Mouse (Mus musculus): ENCODE measurements around the gene F13b. TPM values are rescaled to one million over a fixed set of nuclear protein-coding genes. Genes with fewer than 3 reads are reported as not detected.
A peak's percentile ranks its signal among the peaks of the same experiment; 100 is the strongest.

F13b gene
- polyA plus RNA-seq (2014; fragmentation: Nextera tagmentation; extraction: Ambion mirVana): not detected in 2 replicates

DNA sequence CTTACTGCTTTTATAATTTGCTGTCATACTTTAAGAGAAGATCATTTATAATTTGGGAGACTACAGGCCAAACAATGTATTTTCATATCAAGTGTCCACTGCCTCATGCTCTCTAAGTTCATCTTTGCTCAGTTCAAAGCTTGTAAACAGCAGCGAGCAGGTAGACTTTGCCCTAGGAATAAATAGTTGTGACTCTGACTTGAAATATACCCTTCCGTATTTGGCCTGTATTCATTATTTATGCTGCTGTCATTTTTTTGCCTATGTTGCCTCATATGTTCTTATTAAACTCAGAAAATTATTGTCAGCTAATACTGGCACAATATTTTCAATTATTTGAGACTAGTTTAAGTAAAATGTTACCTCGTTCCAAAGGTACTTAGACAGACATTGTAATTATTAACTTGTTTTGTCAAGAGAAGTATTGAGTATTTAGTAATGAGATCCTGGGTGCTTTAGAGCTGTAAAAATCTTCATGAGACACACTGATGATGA, at the start of gene F13b:
TSS of gene F13b (plus strand) at position 445 of the 495 bp plus-strand sequence.
- Histone ChIP-seq H3K27me3 (ENCODE audit: control insufficient read depth, insufficient read depth, low read length) (no peaks in the 10 kb centered on the region), H3K4me2 (replicated peaks) (no peak within 1 kb of the TSS), H3K4me3 (replicated peaks; ENCODE audit: low read length) (no peak within 1 kb of the TSS), H3K36me3 (replicated peaks; ENCODE audit: control insufficient read depth, insufficient read depth) (no peaks in the 10 kb centered on the region), H3K9me3 (ENCODE audit: control insufficient read depth, low read length) (no peaks in the 10 kb centered on the region), H3K4me1 (replicated peaks; ENCODE audit: control insufficient read depth, insufficient read depth, low read length) (no peaks in the 10 kb centered on the region), H3K9ac (no peak within 1 kb of the TSS), H3K27ac (no peak within 1 kb of the TSS)
- no peak for ATAC-seq (ENCODE audit: low FRiP score)
- 90% methylated on average over 3 of the region's 3 CpGs for WGBS
- no peak for DNase-seq (ENCODE audit: low spot score)

DNA sequence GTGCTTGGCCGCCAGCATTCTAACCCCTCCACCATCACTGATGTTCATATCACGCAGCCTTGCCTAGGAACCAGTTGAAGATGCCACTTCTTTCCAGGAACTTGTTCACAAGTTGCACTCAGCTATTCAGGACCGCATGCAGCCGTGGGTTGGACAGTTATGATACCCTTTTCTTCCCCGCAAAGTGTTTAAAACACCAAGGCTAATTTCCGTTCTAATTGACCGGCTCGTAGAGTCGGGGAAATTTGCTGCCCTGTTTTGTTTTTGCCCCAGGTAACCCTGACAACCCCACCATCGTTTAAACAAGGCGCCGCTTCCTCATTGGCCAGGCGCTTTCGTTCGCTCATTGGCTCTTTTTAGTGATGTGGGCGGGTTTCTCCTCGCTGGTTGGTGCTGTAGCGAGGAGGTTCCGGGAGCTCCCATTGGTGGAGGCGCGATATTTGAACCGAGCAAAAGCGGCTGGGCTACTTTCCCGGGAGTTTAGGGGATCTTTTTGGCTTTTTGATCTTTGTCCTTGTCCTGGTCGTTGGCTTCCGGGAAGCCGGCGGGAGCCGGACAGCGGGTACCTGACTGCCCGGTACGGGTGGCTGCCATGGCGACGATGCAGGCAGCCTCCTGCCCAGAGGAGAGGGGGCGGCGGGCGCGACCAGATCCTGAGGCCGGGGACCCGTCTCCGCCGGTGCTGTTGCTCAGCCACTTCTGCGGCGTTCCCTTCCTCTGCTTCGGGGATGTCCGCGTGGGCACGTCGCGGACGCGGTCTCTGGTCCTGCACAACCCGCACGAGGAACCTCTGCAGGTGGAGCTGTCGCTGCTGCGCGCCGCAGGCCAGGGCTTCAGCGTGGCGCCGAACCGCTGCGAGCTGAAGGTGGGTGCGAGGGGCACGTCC, 46.9 kb upstream of the F13b start, which contains the start of gene Aspm:
TSS of gene Aspm (plus strand) at position 433 of the 886 bp plus-strand sequence.
- peak within 1 kb of the TSS; percentile 95 for H3K4me2 ChIP-seq (replicated peaks)

DNA sequence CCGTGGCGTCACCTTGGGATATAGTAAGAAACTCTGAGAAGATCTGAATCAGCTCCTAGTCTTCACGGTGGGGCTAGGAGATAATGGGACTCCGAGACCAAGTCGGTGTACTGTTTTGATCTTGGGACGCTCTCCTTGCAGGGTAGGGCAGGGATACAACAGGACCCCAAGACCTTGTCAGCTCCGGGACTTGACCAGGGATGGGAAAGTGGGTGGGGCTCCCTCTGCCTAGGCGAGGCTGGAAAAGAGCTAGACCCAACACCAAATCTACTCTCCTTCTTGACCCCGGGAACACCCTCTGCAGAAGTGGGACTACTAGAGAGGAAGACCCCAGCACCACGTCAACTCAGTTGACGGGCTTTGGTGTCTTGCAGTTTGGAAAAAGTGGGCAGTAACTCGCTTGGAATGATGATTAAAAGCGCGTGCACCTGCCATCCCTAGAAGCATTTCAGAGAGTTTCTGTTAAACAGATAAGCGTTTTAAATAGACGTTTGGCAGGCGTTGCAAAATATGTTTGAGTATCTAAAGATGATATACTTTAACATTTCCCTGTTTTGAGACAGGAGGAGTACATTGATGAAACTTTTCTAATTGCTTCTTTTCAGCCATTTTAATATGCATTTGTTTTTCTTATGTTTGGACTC, 46.2 kb upstream of the F13b start:
- peaks cover 9% of the 10 kb centered on the region; the same call in 1 of the 2 replicates for H3K4me1 ChIP-seq (replicated peaks; ENCODE audit: control insufficient read depth, insufficient read depth, low read length)
- ATAC-seq (ENCODE audit: low FRiP score) (peak; percentile 38), DNase-seq (ENCODE audit: low spot score) (no peak)
- H3K4me2 ChIP-seq (replicated peaks): peak overlapping the region; percentile 95
- WGBS: 3% methylated on average over 17 of the region's 17 CpGs
- peak overlapping the region; percentile 58 for H3K9ac ChIP-seq
- H3K9me3 ChIP-seq (ENCODE audit: control insufficient read depth, low read length): no peaks in the 10 kb centered on the region
- H3K4me3 ChIP-seq (replicated peaks; ENCODE audit: low read length): peak overlapping the region; percentile 71
- 0 out of 2 replicates have a peak, but pooled peaks cover 5% of the 10 kb centered on the region for H3K36me3 ChIP-seq (replicated peaks; ENCODE audit: control insufficient read depth, insufficient read depth)
- H3K27me3 ChIP-seq (ENCODE audit: control insufficient read depth, insufficient read depth, low read length): no peaks in the 10 kb centered on the region
- no peak overlapping the region for H3K27ac ChIP-seq

More for the DNA sequence above, 46.9 kb upstream of the F13b start, which contains the start of gene Aspm:
- H3K36me3 ChIP-seq (replicated peaks; ENCODE audit: control insufficient read depth, insufficient read depth): 0 out of 2 replicates have a peak, but pooled peaks cover 5% of the 10 kb centered on the region
- H3K9ac ChIP-seq: peak within 1 kb of the TSS; percentile 58
- peak within 1 kb of the TSS; percentile 71 for H3K4me3 ChIP-seq (replicated peaks; ENCODE audit: low read length)
- WGBS: under 1% methylated on average over 61 of the region's 65 CpGs
- H3K9me3 ChIP-seq (ENCODE audit: control insufficient read depth, low read length): no peaks in the 10 kb centered on the region
- H3K27me3 ChIP-seq (ENCODE audit: control insufficient read depth, insufficient read depth, low read length): no peaks in the 10 kb centered on the region
- ATAC-seq (ENCODE audit: low FRiP score) (peak; percentile 99), DNase-seq (ENCODE audit: low spot score) (peak; percentile 91)
- peaks cover 9% of the 10 kb centered on the region; the same call in 1 of the 2 replicates for H3K4me1 ChIP-seq (replicated peaks; ENCODE audit: control insufficient read depth, insufficient read depth, low read length)
- H3K27ac ChIP-seq: no peak within 1 kb of the TSS

DNA sequence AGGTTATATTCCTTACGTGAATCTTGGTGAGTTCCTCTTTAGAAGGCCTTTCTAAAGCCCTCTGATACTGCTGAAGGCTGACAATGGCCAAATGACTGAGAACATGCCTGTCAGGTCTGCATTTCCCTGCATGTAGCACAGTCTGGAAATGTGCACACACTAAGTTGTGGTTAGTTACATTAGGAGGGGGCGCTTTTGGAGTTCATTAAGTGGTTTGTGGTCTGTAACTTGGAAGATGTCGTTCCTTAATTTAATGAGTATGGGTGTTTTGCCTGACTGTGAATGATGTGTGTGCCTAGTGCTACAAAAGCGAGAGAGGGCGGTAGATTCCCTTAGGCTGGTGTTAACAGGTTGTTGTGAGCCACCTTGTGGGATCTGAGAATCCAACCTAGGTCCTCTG, 40.7 kb upstream of the F13b start:
- Histone ChIP-seq H3K36me3 (replicated peaks; ENCODE audit: control insufficient read depth, insufficient read depth) (no peaks in the 10 kb centered on the region), H3K9ac (no peak overlapping the region), H3K27ac (no peak overlapping the region), H3K27me3 (ENCODE audit: control insufficient read depth, insufficient read depth, low read length) (no peaks in the 10 kb centered on the region), H3K9me3 (ENCODE audit: control insufficient read depth, low read length) (no peaks in the 10 kb centered on the region), H3K4me2 (replicated peaks) (no peak overlapping the region), H3K4me3 (replicated peaks; ENCODE audit: low read length) (no peak overlapping the region), H3K4me1 (replicated peaks; ENCODE audit: control insufficient read depth, insufficient read depth, low read length) (no peaks in the 10 kb centered on the region)
- 79% methylated on average over 5 of the region's 5 CpGs for WGBS
- no peak for ATAC-seq (ENCODE audit: low FRiP score)
- DNase-seq (ENCODE audit: low spot score): no peak

DNA sequence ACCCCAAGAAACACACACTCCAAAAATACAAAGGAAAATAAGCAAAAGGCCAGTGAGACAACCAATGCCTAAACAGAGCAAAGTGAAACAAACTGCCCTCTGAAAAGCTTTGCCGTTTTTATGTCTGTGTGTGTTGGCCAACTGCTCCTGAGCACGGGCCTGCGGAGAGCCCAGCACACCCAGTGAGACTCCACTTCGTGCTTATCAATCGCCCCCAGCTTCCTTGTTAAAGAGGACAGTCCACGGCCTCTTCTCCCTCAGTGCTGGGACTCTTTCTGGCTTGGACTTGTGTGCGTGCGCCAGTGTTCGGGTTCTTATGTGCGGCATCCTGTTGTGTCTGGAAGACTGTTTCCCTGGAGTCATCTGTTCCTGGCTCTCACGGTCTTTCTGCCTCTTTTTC, 35.6 kb upstream of the F13b start:
- ATAC-seq (ENCODE audit: low FRiP score): no peak
- 91% methylated on average over 11 of the region's 11 CpGs for WGBS
- DNase-seq (ENCODE audit: low spot score): no peak

DNA sequence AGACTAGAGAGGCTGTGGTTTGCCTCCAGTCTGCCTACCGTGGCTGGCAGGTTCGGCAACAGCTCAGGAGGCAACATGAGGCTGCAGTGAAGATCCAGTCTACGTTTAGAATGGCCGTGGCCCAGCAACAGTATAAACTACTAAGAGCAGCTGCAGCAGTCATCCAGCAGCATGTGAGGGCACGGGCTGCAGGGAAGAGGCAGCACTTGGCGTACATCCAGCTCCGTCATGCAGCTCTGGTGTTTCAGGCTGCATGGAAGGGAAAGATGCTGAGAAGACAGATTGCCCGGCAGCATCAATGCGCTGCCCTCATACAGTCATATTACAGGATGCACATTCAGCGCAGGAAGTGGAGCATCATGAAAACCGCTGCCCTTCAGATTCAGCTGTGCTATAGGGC, 22.6 kb upstream of the F13b start:
- Histone ChIP-seq H3K9me3 (ENCODE audit: control insufficient read depth, low read length) (no peaks in the 10 kb centered on the region), H3K9ac (no peak overlapping the region), H3K4me2 (replicated peaks) (no peak overlapping the region), H3K4me1 (replicated peaks; ENCODE audit: control insufficient read depth, insufficient read depth, low read length) (no peaks in the 10 kb centered on the region), H3K4me3 (replicated peaks; ENCODE audit: low read length) (no peak overlapping the region), H3K36me3 (replicated peaks; ENCODE audit: control insufficient read depth, insufficient read depth) (peaks cover 11% of the 10 kb centered on the region), H3K27ac (no peak overlapping the region), H3K27me3 (ENCODE audit: control insufficient read depth, insufficient read depth, low read length) (no peaks in the 10 kb centered on the region)
- no peak for ATAC-seq (ENCODE audit: low FRiP score)
- peak; percentile 27 for DNase-seq (ENCODE audit: low spot score)
- WGBS: 89% methylated on average over 11 of the region's 11 CpGs

More for the DNA sequence above, 35.6 kb upstream of the F13b start:
- Histone ChIP-seq H3K9me3 (ENCODE audit: control insufficient read depth, low read length) (no peaks in the 10 kb centered on the region), H3K4me1 (replicated peaks; ENCODE audit: control insufficient read depth, insufficient read depth, low read length) (no peaks in the 10 kb centered on the region), H3K4me3 (replicated peaks; ENCODE audit: low read length) (no peak overlapping the region), H3K27ac (no peak overlapping the region), H3K36me3 (replicated peaks; ENCODE audit: control insufficient read depth, insufficient read depth) (0 out of 2 replicates have a peak, but pooled peaks cover 3% of the 10 kb centered on the region), H3K27me3 (ENCODE audit: control insufficient read depth, insufficient read depth, low read length) (no peaks in the 10 kb centered on the region), H3K4me2 (replicated peaks) (no peak overlapping the region), H3K9ac (no peak overlapping the region)

DNA sequence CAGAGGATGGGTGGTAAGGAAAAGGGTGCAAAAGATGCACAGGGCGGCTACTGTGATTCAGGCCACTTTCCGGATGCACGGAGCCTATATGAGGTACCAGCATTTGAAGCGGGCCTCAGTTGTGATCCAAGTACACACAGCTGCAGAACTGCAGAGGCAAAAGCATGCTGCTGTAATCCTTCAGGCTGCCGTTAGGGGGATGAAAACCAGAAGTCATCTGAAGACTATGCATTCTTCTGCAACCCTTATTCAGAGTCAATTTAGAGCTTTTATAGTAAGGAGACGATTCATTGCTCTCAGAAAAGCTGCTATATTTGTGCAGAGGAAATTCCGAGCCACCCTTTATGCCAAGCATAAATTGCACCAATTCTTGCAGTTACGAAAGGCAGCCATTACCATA, 21.3 kb upstream of the F13b start:
- Histone ChIP-seq H3K27ac (no peak overlapping the region), H3K4me3 (replicated peaks; ENCODE audit: low read length) (no peak overlapping the region), H3K4me1 (replicated peaks; ENCODE audit: control insufficient read depth, insufficient read depth, low read length) (no peaks in the 10 kb centered on the region), H3K9me3 (ENCODE audit: control insufficient read depth, low read length) (no peaks in the 10 kb centered on the region), H3K36me3 (replicated peaks; ENCODE audit: control insufficient read depth, insufficient read depth) (peaks cover 4% of the 10 kb centered on the region), H3K4me2 (replicated peaks) (no peak overlapping the region), H3K27me3 (ENCODE audit: control insufficient read depth, insufficient read depth, low read length) (no peaks in the 10 kb centered on the region), H3K9ac (no peak overlapping the region)
- no peak for DNase-seq (ENCODE audit: low spot score)
- no peak for ATAC-seq (ENCODE audit: low FRiP score)
- 92% methylated on average over 8 of the region's 8 CpGs for WGBS

GRCm38 (mm10) chr1:139481146-139481545, 20.4 kb upstream of the F13b start:
- 88% methylated on average over 4 of the region's 4 CpGs for WGBS
- Histone ChIP-seq H3K4me2 (replicated peaks) (no peak overlapping the region), H3K9ac (no peak overlapping the region), H3K4me3 (replicated peaks; ENCODE audit: low read length) (no peak overlapping the region), H3K4me1 (replicated peaks; ENCODE audit: control insufficient read depth, insufficient read depth, low read length) (no peaks in the 10 kb centered on the region), H3K27me3 (ENCODE audit: control insufficient read depth, insufficient read depth, low read length) (no peaks in the 10 kb centered on the region), H3K27ac (no peak overlapping the region), H3K36me3 (replicated peaks; ENCODE audit: control insufficient read depth, insufficient read depth) (peaks cover 4% of the 10 kb centered on the region), H3K9me3 (ENCODE audit: control insufficient read depth, low read length) (no peaks in the 10 kb centered on the region)
- DNase-seq (ENCODE audit: low spot score) (no peak), ATAC-seq (ENCODE audit: low FRiP score) (no peak)

- no peak overlapping the region for H3K9ac ChIP-seq
- 68% methylated on average over 3 of the region's 3 CpGs for WGBS
- no peak for ATAC-seq (ENCODE audit: low FRiP score)
Measured at GRCm38 (mm10) chr1:139494630-139495029, 6.9 kb upstream of the F13b start.

More at GRCm38 (mm10) chr1:139494630-139495029, 6.9 kb upstream of the F13b start:
- Histone ChIP-seq H3K4me3 (replicated peaks; ENCODE audit: low read length) (no peak overlapping the region), H3K9me3 (ENCODE audit: control insufficient read depth, low read length) (no peaks in the 10 kb centered on the region), H3K27ac (no peak overlapping the region), H3K36me3 (replicated peaks; ENCODE audit: control insufficient read depth, insufficient read depth) (peaks cover 7% of the 10 kb centered on the region; the same call in 1 of the 2 replicates), H3K4me1 (replicated peaks; ENCODE audit: control insufficient read depth, insufficient read depth, low read length) (no peaks in the 10 kb centered on the region), H3K27me3 (ENCODE audit: control insufficient read depth, insufficient read depth, low read length) (no peaks in the 10 kb centered on the region), H3K4me2 (replicated peaks) (no peak overlapping the region)
- no peak for DNase-seq (ENCODE audit: low spot score)
